Mouse (Mus musculus): ENCODE measurements at regions not wholly inside any gene's neighbourhood (a gene's known extent, or its start where the extent isn't known, plus 50 kb on each side); places are given as distances from the start of the nearest gene placed in this dataset.

DNA sequence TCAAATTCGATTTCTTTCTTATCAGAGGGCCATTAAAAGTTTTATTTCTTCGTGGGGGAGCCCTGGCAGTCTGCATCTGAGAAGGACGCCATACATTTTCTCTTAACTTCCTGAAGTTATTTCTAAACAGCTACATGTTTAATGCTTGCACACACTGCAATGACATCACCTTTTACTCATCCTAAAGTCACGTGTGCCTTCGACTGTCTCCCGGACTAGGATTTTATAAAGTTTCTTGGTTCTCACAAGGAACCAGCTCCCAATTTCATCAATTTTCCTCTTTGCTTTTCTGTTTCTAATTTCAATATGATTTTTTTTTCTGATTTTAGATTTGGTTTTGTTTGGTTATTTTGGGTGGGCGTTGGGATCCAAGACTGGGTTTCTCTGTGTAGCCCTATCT is 73.8 kb upstream of the Lrig3 start:
- DNase-seq (ENCODE audit: low spot score) = no peak

DNA sequence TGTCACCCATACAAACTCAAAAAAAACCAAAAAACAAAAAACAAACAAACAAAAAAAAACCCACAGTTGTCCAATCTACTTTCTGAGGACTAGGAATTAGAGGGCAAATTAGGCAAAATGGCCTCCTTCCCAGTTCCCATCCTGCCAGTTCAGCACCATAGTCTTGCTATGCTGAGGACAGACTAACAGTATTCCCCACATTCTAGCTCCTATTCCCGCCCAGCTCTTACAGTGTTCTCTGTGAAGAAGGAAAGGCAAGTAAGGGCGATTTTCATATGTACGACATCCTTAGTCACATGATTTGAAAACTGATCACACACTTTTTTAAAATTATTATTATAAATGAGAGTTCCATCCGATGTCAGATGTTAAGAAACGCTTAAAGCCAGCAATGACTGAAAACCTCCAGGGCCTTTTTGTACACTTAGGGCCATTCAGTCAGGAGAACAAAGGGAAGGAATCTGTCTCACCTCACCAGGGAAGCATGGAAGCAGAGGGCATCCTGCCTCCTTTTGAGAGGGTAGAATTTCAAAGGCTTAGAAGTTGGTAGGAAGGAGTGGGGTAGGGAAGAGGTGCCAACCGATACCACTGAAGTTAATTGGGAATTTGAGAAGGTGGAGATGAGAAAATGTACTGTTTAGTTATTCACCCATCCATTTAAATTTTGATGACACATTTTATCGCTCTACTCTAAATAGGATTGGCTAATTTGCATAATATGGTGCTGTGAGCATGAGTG is 70.1 kb upstream of the Lrig3 start:
- no peak for DNase-seq (ENCODE audit: low spot score)

DNA sequence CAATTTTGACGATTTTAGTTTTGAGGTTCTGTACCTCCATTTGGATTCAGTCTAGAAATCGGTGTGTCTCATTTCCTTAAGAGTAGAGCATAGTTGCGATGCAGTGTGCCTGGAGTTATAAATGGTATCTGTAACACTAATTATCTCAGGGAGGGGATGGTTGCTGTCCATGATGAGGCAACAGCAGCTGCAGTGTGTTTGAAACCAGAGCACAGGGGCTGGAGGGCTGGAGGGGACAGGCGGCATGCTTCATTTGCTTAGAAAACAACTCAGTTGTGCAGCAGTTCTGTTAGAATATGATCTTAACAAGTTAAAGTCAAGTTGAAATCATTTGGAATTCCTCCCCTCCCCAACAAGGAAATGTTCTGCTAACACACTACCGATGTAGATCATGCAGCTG is 69.3 kb upstream of the Lrig3 start:
- DNase-seq (ENCODE audit: low spot score) = no peak

DNA sequence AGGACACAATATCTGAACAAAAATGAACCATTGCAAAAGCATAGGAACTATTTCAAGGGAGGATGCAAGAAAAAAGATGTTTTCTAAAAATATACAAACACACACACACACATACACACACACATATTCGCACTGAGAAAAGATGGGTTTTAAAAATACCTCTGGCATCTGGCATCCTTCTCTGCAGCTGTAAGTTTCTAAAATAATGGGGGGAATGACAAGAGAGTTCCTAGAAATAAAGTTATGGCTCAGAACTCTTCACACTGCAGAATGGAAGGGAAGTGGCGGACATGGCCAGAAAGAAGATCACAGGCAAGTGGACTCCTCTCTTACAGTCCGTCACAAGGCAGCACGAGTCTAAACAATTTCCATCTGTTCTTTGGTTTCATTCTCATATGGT is 66.5 kb upstream of the Lrig3 start:
- no peak for DNase-seq (ENCODE audit: low spot score)

DNA sequence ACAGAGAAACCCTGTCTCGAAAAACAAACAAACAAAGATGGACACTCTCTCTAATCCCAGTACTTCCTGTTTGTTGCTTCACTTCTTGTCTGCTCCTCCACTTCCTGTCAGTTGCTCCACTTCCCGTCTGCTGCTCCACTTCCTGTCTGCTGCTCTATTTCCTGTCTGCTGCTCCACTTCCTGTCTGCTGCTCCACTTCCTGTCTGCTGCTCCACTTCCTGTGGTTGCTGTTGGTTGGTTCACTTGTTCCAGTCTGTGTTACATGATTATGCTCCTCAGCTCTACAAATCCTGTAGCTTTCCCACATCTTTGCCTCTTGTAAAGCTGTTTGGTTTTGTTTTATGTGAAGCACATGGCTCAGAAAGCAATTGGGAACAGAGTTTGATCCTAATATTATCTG is 65.4 kb upstream of the Lrig3 start:
- DNase-seq (ENCODE audit: low spot score) = no peak

DNA sequence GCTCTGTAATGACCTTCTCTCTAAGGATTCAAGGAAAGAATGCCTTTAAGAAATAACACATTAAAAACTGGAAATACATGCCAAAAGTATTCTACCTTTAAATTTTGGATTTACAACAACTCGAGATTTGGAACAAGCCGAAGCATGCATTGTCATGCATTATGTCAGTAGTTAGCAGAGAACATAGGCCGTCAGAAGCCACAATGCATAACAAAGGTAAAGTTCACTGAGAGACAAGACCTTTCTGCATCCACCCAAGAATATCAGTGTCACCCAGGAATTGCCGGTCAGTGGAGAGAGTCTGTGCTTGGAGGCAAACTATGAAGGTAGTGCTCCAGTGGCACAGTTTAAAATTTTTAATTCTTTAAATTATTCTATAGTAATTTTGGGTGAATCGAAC is 63.3 kb upstream of the Lrig3 start:
- DNase-seq (ENCODE audit: low spot score) = no peak

DNA sequence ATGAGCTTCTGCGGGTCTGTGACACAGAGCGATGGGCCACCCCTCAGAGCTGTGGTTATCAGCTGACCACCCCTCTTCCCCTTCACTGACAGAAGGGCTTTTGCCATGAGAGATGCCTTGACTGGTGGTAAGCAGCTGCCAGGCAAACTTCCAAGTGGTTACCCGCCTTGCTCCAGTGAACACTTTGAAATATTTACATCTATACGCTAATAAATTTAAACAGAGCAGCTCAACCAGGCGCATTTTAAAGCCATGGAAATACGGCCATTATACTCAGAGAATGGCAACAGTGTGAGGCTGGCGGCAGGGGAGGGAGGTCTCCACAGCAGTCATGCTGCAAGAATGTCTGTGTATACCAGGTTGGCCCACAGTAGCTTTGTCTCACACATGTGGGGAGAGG is 53.8 kb upstream of the Lrig3 start:
- DNase-seq (ENCODE audit: low spot score) = no peak

Measured in urinary bladder, postnatal 14 days (tissue).